Mouse (Mus musculus) E14TG2a.4 (cell line): ENCODE data around the gene G430095P16Rik.

Experiments
- CTCF ChIP-seq: conservative IDR thresholded peaks from 2 replicates; pipeline ENCODE4 v1.5.1; 2014; ENCODE audit warnings: low read length
- NANOG ChIP-seq: IDR thresholded peaks from 2 replicates; pipeline ENCODE4 v1.6.1; 2014; ENCODE audit warnings: borderline replicate concordance, low read length, mixed read lengths

DNA sequence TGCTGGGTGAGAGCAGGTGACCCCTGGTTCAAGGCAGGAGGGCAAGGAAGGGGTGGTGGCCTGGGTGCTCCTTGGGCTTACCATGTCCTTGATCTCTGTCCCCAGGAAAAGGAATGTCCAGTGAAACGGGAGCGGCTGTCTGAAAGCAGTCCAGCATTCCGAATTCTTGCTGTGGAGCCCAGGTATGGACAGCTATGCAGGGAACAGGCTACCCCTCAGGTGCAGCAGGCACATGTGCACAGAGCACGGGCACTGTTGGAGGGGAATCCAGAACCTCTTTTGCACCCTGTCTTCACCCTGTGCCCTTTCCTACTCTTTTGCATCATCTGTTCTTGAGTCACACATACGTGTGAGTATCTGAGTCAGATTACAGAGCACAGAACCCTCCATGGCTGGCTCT lies 24.5 kb upstream of the G430095P16Rik start:
- TF ChIP-seq CTCF (no peak), NANOG (no peak)
